Mouse (Mus musculus) testis, adult 2 months (tissue): ENCODE data around the gene Fubp1. TPM values are rescaled to one million over a fixed set of nuclear protein-coding genes. Genes with fewer than 3 reads are reported as not detected.

Experiments
- H3K27ac ChIP-seq: fragments of 200-500 bp; 2 replicates; pipeline ENCODE4 v1.5.1; 2012; ENCODE audit warnings: low read depth, low read length; ENCODE audit not compliant: control insufficient read depth, insufficient read depth
- H3K27me3 ChIP-seq: fragments of 200-500 bp; 2 replicates; pipeline ENCODE4 v1.6.1; 2012; ENCODE audit warnings: mild to moderate bottlenecking, low read length, moderate library complexity; ENCODE audit not compliant: control insufficient read depth, insufficient read depth
- H3K36me3 ChIP-seq: fragments of 200-500 bp; 2 replicates; pipeline ENCODE4 v1.6.1; 2012; ENCODE audit warnings: mild to moderate bottlenecking, low read length; ENCODE audit not compliant: control insufficient read depth, insufficient read depth
- H3K4me1 ChIP-seq: fragments of 200-500 bp; 2 replicates; pipeline ENCODE4 v1.6.1; 2012; ENCODE audit warnings: low read length; ENCODE audit not compliant: control insufficient read depth, insufficient read depth
- H3K4me3 ChIP-seq: fragments of 200-500 bp; 2 replicates; pipeline ENCODE4 v1.5.1; 2012; ENCODE audit warnings: low read depth, mild to moderate bottlenecking, low read length, moderate library complexity, mixed read lengths; ENCODE audit not compliant: control insufficient read depth
- CTCF ChIP-seq: fragments of 200-500 bp; IDR thresholded peaks from 2 replicates; pipeline ENCODE4 v1.5.1; 2012; ENCODE audit warnings: low read depth, mild to moderate bottlenecking, inconsistent platforms, low read length, moderate library complexity; ENCODE audit not compliant: control insufficient read depth, insufficient read depth, insufficient replicate concordance
- POLR2A ChIP-seq: fragments of 200-500 bp; IDR thresholded peaks from 2 replicates; pipeline ENCODE4 v1.6.1; 2012; ENCODE audit warnings: low read depth, mild to moderate bottlenecking, inconsistent platforms, low read length, moderate library complexity; ENCODE audit not compliant: control insufficient read depth
- polyA plus RNA-seq: library from polyadenylated mRNA; depleted of rRNA; stranded (reverse); fragments of >200 nt; gene quantifications from 2 replicates; pipeline ENCODE4 v1.2.3, GENCODE M21; 2012

The Fubp1 gene
- polyA plus RNA-seq, 1 experiment, result 55.8 TPM

GRCm38 (mm10) chr3:152170407-152170806 is 39.8 kb upstream of the Fubp1 start:
- Histone ChIP-seq H3K27ac (no peak overlapping the region), H3K36me3 (no peaks in the 10 kb centered on the region), H3K27me3 (no peaks in the 10 kb centered on the region), H3K4me1 (peaks cover 8% of the 10 kb centered on the region), H3K4me3 (no peak overlapping the region)
- no peak for TF ChIP-seq CTCF
- TF ChIP-seq POLR2A, result no peak

- Histone ChIP-seq H3K4me1 (peaks cover 3% of the 10 kb centered on the region), H3K4me3 (no peak overlapping the region)
- TF ChIP-seq CTCF (no peak), POLR2A (no peak)
Observed at GRCm38 (mm10) chr3:152171236-152171635, 39.0 kb upstream of the Fubp1 start.

GRCm38 (mm10) chr3:152171862-152172261 is 38.4 kb upstream of the Fubp1 start:
- no peak for TF ChIP-seq CTCF
- TF ChIP-seq POLR2A, result no peak
- Histone ChIP-seq H3K4me1 (peaks cover 3% of the 10 kb centered on the region), H3K4me3 (no peak overlapping the region), H3K27me3 (no peaks in the 10 kb centered on the region), H3K27ac (no peak overlapping the region), H3K36me3 (no peaks in the 10 kb centered on the region)

More at GRCm38 (mm10) chr3:152171236-152171635, 39.0 kb upstream of the Fubp1 start:
- H3K27ac ChIP-seq, result no peak overlapping the region
- no peaks in the 10 kb centered on the region for H3K36me3 ChIP-seq
- no peaks in the 10 kb centered on the region for H3K27me3 ChIP-seq

- TF ChIP-seq POLR2A (no peak), CTCF (no peak)
- H3K27me3 ChIP-seq, result no peaks in the 10 kb centered on the region
- H3K4me1 ChIP-seq, result no peaks in the 10 kb centered on the region
- H3K4me3 ChIP-seq, result no peak overlapping the region
- H3K27ac ChIP-seq, result no peak overlapping the region
- H3K36me3 ChIP-seq, result no peaks in the 10 kb centered on the region
Observed at GRCm38 (mm10) chr3:152172322-152172935, 37.8 kb upstream of the Fubp1 start.

GRCm38 (mm10) chr3:152178816-152179215 is 31.4 kb upstream of the Fubp1 start:
- H3K27me3 ChIP-seq, result no peaks in the 10 kb centered on the region
- H3K4me3 ChIP-seq, result no peak overlapping the region
- no peak overlapping the region for H3K27ac ChIP-seq
- no peaks in the 10 kb centered on the region for H3K36me3 ChIP-seq
- H3K4me1 ChIP-seq, result no peaks in the 10 kb centered on the region
- no peak for TF ChIP-seq POLR2A
- TF ChIP-seq CTCF, result no peak

- no peaks in the 10 kb centered on the region for H3K36me3 ChIP-seq
- no peak overlapping the region for H3K4me3 ChIP-seq
- H3K4me1 ChIP-seq, result no peaks in the 10 kb centered on the region
- TF ChIP-seq POLR2A, result no peak
- TF ChIP-seq CTCF, result no peak
- no peak overlapping the region for H3K27ac ChIP-seq
- no peaks in the 10 kb centered on the region for H3K27me3 ChIP-seq
Observed at GRCm38 (mm10) chr3:152179285-152179684, 30.9 kb upstream of the Fubp1 start.

GRCm38 (mm10) chr3:152180624-152181023 is 29.6 kb upstream of the Fubp1 start:
- Histone ChIP-seq H3K27ac (no peak overlapping the region), H3K4me3 (no peak overlapping the region), H3K36me3 (no peaks in the 10 kb centered on the region), H3K27me3 (no peaks in the 10 kb centered on the region), H3K4me1 (no peaks in the 10 kb centered on the region)
- TF ChIP-seq CTCF (no peak), POLR2A (no peak)
